Mouse (Mus musculus) midbrain, embryonic 13.5 days (tissue): ENCODE measurements at regions not wholly inside any gene's neighbourhood (a gene's known extent, or its start where the extent isn't known, plus 50 kb on each side); places are given as distances from the start of the nearest gene placed in this dataset.
"Not testable (repeated sequence)": the region's sequence is repeated elsewhere in the genome, so short reads cannot be mapped to it uniquely, and the experiment has no call there.

Experiments
- ATAC-seq: fragments of 200-750 bp; cut with Nextera tagmentation; 2 replicates; pipeline ENCODE4 v1.8.0; 2017; ENCODE audit warnings: mild to moderate bottlenecking, moderate TSS enrichment, moderate library complexity
- H3K27ac ChIP-seq: fragments of 300-500 bp; sonication (generic); 2 replicates; pipeline ENCODE4 v1.5.1; 2015; ENCODE audit warnings: inconsistent platforms, mild to moderate bottlenecking, moderate library complexity
- H3K27me3 ChIP-seq: fragments of 300-500 bp; sonication (generic); 2 replicates; pipeline ENCODE4 v1.6.1; 2015; ENCODE audit warnings: mild to moderate bottlenecking, inconsistent platforms
- H3K36me3 ChIP-seq: fragments of 300-500 bp; sonication (generic); 2 replicates; pipeline ENCODE4 v1.6.1; 2015; ENCODE audit warnings: mild to moderate bottlenecking, inconsistent platforms
- H3K4me1 ChIP-seq: fragments of 300-500 bp; sonication (generic); replicated peaks from 2 replicates; pipeline ENCODE4 v1.6.1; 2015; ENCODE audit warnings: inconsistent platforms
- H3K4me2 ChIP-seq: fragments of 300-500 bp; sonication (generic); replicated peaks from 2 replicates; pipeline ENCODE4 v1.6.1; 2015; ENCODE audit warnings: moderate library complexity, mild to moderate bottlenecking, inconsistent platforms
- H3K4me3 ChIP-seq: fragments of 300-500 bp; sonication (generic); replicated peaks from 2 replicates; pipeline ENCODE4 v1.5.1; 2015; ENCODE audit warnings: mild to moderate bottlenecking, inconsistent platforms
- H3K9ac ChIP-seq: fragments of 300-500 bp; sonication (generic); replicated peaks from 2 replicates; pipeline ENCODE4 v1.6.1; 2015; ENCODE audit warnings: mild to moderate bottlenecking, inconsistent platforms
- H3K9me3 ChIP-seq: fragments of 300-500 bp; sonication (generic); 2 replicates; pipeline ENCODE4 v1.6.1; 2016; ENCODE audit warnings: mild to moderate bottlenecking, inconsistent platforms
- WGBS: fragments of 180-500 bp; shearing (Covaris S2); methylation state at CpG from one replicate; pipeline ENCODE4 v1.1.7; 2015; 5-methylcytosine and 5-hydroxymethylcytosine counted together

GRCm38 (mm10) chr7:111896255-111896654 lies 116.5 kb upstream of the Galnt18 start:
- peak; percentile 75 for ATAC-seq
- H3K9ac ChIP-seq, result no peak overlapping the region
- H3K4me2 ChIP-seq, result no peak overlapping the region
- no peaks in the 10 kb centered on the region for H3K4me1 ChIP-seq
- no peak overlapping the region for H3K4me3 ChIP-seq
- no peaks in the 10 kb centered on the region for H3K27me3 ChIP-seq
- H3K27ac ChIP-seq, result no peak overlapping the region
- no peaks in the 10 kb centered on the region for H3K36me3 ChIP-seq
- 73% methylated on average over 5 of the region's 5 CpGs for WGBS
- H3K9me3 ChIP-seq, result peaks cover 4% of the 10 kb centered on the region; the same call in 1 of the 2 replicates

GRCm38 (mm10) chr7:111882991-111883390 lies 103.2 kb upstream of the Galnt18 start:
- no peak for ATAC-seq
- H3K27ac ChIP-seq, result no peak overlapping the region
- no peaks in the 10 kb centered on the region for H3K9me3 ChIP-seq
- no peaks in the 10 kb centered on the region for H3K36me3 ChIP-seq
- H3K4me2 ChIP-seq, result no peak overlapping the region
- H3K4me1 ChIP-seq, result no peaks in the 10 kb centered on the region
- no peaks in the 10 kb centered on the region for H3K27me3 ChIP-seq
- no peak overlapping the region for H3K4me3 ChIP-seq
- 68% methylated on average over 2 of the region's 2 CpGs for WGBS
- H3K9ac ChIP-seq, result no peak overlapping the region

DNA sequence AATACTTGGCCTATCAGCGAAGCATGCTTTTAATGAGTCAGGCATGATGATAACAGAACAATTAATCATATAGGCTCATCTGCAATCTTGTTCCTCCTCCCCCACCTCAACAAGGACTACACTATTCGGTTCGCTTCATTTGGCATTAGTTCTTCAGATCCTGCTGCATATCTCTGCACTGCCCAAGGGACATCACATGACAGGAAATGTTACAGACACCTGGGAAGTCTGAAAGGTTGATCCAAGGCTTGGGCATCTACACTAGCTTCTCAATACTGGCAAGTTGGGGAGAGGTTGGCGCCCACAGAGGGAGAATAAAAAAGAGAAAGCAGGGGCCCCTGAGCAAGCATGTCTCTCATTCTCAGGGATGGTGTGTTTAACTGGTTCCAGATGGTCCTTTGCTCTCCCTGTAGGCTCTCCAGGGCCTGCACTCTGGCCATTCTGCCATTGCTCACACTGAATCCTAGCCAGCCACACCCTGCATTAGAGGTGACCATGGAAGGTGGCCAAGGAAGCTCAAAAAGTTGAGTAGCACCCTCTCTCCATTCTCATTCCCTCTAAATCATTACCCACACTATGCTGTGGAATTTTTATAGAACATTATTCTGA lies 100.4 kb upstream of the Galnt18 start:
- H3K27me3 ChIP-seq, result no peaks in the 10 kb centered on the region
- no peak overlapping the region for H3K4me2 ChIP-seq
- no peaks in the 10 kb centered on the region for H3K4me1 ChIP-seq
- WGBS, result 89% methylated on average over 4 of the region's 4 CpGs
- no peak for ATAC-seq
- no peak overlapping the region for H3K4me3 ChIP-seq
- H3K27ac ChIP-seq, result no peak overlapping the region
- H3K9ac ChIP-seq, result no peak overlapping the region
- no peaks in the 10 kb centered on the region for H3K9me3 ChIP-seq
- H3K36me3 ChIP-seq, result no peaks in the 10 kb centered on the region

GRCm38 (mm10) chr7:111877591-111877990 lies 97.8 kb upstream of the Galnt18 start:
- no peak overlapping the region for H3K27ac ChIP-seq
- H3K27me3 ChIP-seq, result no peaks in the 10 kb centered on the region
- H3K9ac ChIP-seq, result no peak overlapping the region
- H3K4me1 ChIP-seq, result no peaks in the 10 kb centered on the region
- no peak overlapping the region for H3K4me2 ChIP-seq
- H3K4me3 ChIP-seq, result no peak overlapping the region
- 89% methylated on average over 1 of the region's 1 CpGs for WGBS
- ATAC-seq, result no peak
- H3K9me3 ChIP-seq, result no peaks in the 10 kb centered on the region
- H3K36me3 ChIP-seq, result no peaks in the 10 kb centered on the region

- no peak overlapping the region for H3K4me3 ChIP-seq
- WGBS, result 93% methylated on average over 1 of the region's 1 CpGs
- no peaks in the 10 kb centered on the region for H3K36me3 ChIP-seq
- no peaks in the 10 kb centered on the region for H3K4me1 ChIP-seq
- H3K27me3 ChIP-seq, result no peaks in the 10 kb centered on the region
- no peak overlapping the region for H3K4me2 ChIP-seq
- no peak overlapping the region for H3K27ac ChIP-seq
- H3K9me3 ChIP-seq, result no peaks in the 10 kb centered on the region
- ATAC-seq, result no peak
- H3K9ac ChIP-seq, result no peak overlapping the region
Observed at GRCm38 (mm10) chr7:111875949-111876348, 96.2 kb upstream of the Galnt18 start.

DNA sequence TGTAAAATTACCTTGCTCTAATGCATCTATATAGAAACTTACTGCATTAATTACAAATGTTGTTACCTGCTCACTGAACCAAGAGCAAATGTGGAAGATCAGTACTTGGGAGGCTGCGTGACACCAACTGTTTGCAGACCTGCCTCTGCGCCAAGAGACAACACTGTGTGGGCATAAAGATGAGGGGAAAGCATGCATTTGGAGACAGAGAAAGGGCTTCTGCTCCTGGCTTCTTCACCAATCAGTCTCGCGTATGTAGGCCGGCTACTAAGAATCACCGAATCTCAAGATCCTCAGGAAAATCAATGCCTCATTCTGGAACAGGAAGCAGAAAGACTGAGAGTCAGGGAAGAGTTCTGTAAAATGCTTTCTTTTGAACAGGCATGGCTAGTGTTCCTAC lies 89.6 kb upstream of the Galnt18 start:
- no peaks in the 10 kb centered on the region for H3K27me3 ChIP-seq
- no peaks in the 10 kb centered on the region for H3K4me1 ChIP-seq
- no peak overlapping the region for H3K4me2 ChIP-seq
- WGBS, result 97% methylated on average over 6 of the region's 6 CpGs
- H3K27ac ChIP-seq, result no peak overlapping the region
- no peak overlapping the region for H3K9ac ChIP-seq
- no peak for ATAC-seq
- no peaks in the 10 kb centered on the region for H3K36me3 ChIP-seq
- H3K9me3 ChIP-seq, result no peaks in the 10 kb centered on the region
- H3K4me3 ChIP-seq, result no peak overlapping the region

DNA sequence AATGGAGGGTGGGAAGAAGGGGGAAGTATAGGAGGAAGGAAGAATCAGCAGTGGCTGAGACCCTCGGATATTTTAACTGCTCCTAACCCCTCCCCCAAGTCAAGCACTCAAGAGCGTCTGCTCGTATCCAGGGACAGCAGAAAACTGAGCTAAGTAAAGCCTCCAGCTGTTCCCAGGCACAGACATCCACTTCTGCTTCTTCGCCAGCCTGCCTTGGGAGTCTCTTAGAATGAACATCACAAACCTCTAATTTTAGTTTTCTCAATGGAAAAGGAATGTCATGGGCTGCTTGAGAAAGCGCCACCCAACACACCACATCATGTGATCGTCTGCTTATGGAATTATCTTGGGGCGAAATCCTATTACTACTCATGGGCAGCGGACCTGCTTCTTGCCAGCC lies 83.3 kb upstream of the Galnt18 start:
- H3K9ac ChIP-seq, result no peak overlapping the region
- no peak for ATAC-seq
- 64% methylated on average over 8 of the region's 8 CpGs for WGBS

GRCm38 (mm10) chr7:111858291-111858690 lies 78.5 kb upstream of the Galnt18 start:
- not testable (repeated sequence) for H3K36me3 ChIP-seq, H3K4me3 ChIP-seq, H3K27me3 ChIP-seq, H3K4me2 ChIP-seq, H3K9ac ChIP-seq, ATAC-seq, H3K27ac ChIP-seq, H3K4me1 ChIP-seq, H3K9me3 ChIP-seq
- WGBS, result 88% methylated on average over 8 of the region's 8 CpGs

More for the DNA sequence above, 83.3 kb upstream of the Galnt18 start:
- H3K4me3 ChIP-seq, result no peak overlapping the region
- H3K36me3 ChIP-seq, result no peaks in the 10 kb centered on the region
- H3K27ac ChIP-seq, result no peak overlapping the region
- no peak overlapping the region for H3K4me2 ChIP-seq
- H3K9me3 ChIP-seq, result no peaks in the 10 kb centered on the region
- H3K27me3 ChIP-seq, result no peaks in the 10 kb centered on the region
- no peaks in the 10 kb centered on the region for H3K4me1 ChIP-seq

DNA sequence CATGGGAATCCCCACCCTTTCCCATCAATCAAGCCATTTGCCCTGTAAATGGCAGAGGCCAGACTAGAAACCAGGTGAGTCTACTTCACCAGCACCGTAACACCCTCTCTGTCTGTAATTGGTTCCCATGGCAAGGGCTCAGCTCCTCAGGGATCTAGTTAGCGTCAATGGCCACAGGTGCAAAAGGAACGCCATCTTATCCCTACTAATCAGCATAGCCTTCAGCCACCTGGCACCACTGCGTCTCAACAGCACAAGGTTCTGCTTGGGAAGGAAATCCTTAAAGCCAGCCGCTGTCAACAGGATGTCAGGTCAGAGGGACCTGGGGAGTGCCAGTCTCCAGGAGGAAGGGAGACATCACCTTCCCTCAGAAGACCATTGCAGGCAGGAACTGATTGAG lies 77.2 kb upstream of the Galnt18 start:
- WGBS, result 66% methylated on average over 5 of the region's 5 CpGs
- H3K4me2 ChIP-seq, result no peak overlapping the region
- H3K9me3 ChIP-seq, result no peaks in the 10 kb centered on the region
- H3K27ac ChIP-seq, result no peak overlapping the region
- H3K4me1 ChIP-seq, result peaks cover 4% of the 10 kb centered on the region; the same call in 1 of the 2 replicates
- no peak overlapping the region for H3K4me3 ChIP-seq
- no peak overlapping the region for H3K9ac ChIP-seq
- no peaks in the 10 kb centered on the region for H3K36me3 ChIP-seq
- peak; percentile 82 for ATAC-seq
- no peaks in the 10 kb centered on the region for H3K27me3 ChIP-seq

GRCm38 (mm10) chr7:111855309-111855708 lies 75.5 kb upstream of the Galnt18 start:
- Histone ChIP-seq H3K4me1 (peaks cover 4% of the 10 kb centered on the region; the same call in 1 of the 2 replicates), H3K27ac (no peak overlapping the region), H3K27me3 (no peaks in the 10 kb centered on the region), H3K4me2 (no peak overlapping the region), H3K4me3 (no peak overlapping the region), H3K9me3 (no peaks in the 10 kb centered on the region), H3K36me3 (no peaks in the 10 kb centered on the region), H3K9ac (no peak overlapping the region)
- WGBS, result 73% methylated on average over 3 of the region's 3 CpGs
- no peak for ATAC-seq

DNA sequence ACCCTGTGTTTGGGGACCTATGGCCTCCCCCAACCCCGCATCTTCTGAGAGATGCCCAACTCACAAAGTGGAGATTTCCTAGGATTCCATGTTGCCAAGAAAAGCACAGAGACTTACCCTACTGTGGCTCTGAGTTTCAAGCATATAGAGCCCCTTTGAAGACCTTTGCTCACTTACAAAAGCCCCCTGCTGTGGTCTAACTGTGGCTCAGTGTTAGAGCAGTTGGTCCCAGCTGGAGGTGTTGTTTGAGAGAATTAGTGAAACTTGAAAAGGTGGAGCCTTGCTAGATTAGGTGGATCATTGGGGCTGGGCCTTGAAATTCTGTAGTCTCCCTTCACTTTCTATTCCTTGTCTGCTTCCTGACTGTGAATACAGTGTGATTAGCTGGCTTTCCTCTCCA lies 66.6 kb upstream of the Galnt18 start:
- 23% methylated on average over 1 of the region's 1 CpGs for WGBS
- no peak for ATAC-seq

GRCm38 (mm10) chr7:111843715-111844114 lies 63.9 kb upstream of the Galnt18 start:
- WGBS, result 92% methylated on average over 4 of the region's 4 CpGs
- Histone ChIP-seq H3K36me3 (no peaks in the 10 kb centered on the region), H3K27ac (no peak overlapping the region), H3K4me2 (no peak overlapping the region), H3K4me1 (no peaks in the 10 kb centered on the region), H3K4me3 (no peak overlapping the region), H3K27me3 (no peaks in the 10 kb centered on the region), H3K9ac (no peak overlapping the region), H3K9me3 (no peaks in the 10 kb centered on the region)
- ATAC-seq, result no peak

More for the DNA sequence above, 66.6 kb upstream of the Galnt18 start:
- Histone ChIP-seq H3K27ac (no peak overlapping the region), H3K4me2 (no peak overlapping the region), H3K36me3 (no peaks in the 10 kb centered on the region), H3K4me3 (no peak overlapping the region), H3K9ac (no peak overlapping the region), H3K9me3 (no peaks in the 10 kb centered on the region), H3K27me3 (no peaks in the 10 kb centered on the region), H3K4me1 (no peaks in the 10 kb centered on the region)

GRCm38 (mm10) chr7:111840826-111841225 lies 61.0 kb upstream of the Galnt18 start:
- no peak for ATAC-seq
- 85% methylated on average over 1 of the region's 1 CpGs for WGBS

More at GRCm38 (mm10) chr7:111840826-111841225, 61.0 kb upstream of the Galnt18 start:
- no peak overlapping the region for H3K9ac ChIP-seq
- H3K4me2 ChIP-seq, result no peak overlapping the region
- H3K27ac ChIP-seq, result no peak overlapping the region
- H3K4me3 ChIP-seq, result no peak overlapping the region
- no peaks in the 10 kb centered on the region for H3K36me3 ChIP-seq
- H3K9me3 ChIP-seq, result no peaks in the 10 kb centered on the region
- no peaks in the 10 kb centered on the region for H3K4me1 ChIP-seq
- H3K27me3 ChIP-seq, result no peaks in the 10 kb centered on the region
